Mouse (Mus musculus) forebrain, embryonic 16.5 days (tissue): ENCODE data around the gene Dusp16. TPM values are rescaled to one million over a fixed set of nuclear protein-coding genes. Genes with fewer than 3 reads are reported as not detected.
"Not testable (repeated sequence)": the region's sequence is repeated elsewhere in the genome, so short reads cannot be mapped to it uniquely, and the experiment has no call there.

ENCODE experiments used
- ATAC-seq: fragments of 200-750 bp; cut with Nextera tagmentation; 2 replicates; pipeline ENCODE4 v1.8.0; 2017; ENCODE audit warnings: mild to moderate bottlenecking, moderate library complexity
- H3K27ac ChIP-seq: fragments of 300-500 bp; sonication (generic); 2 replicates; pipeline ENCODE4 v1.5.1; 2014; ENCODE audit warnings: low read length, control low read depth
- H3K27me3 ChIP-seq: fragments of 300-500 bp; sonication (generic); replicated peaks from 2 replicates; pipeline ENCODE4 v1.6.1; 2014; ENCODE audit warnings: low read length; ENCODE audit not compliant: control insufficient read depth, insufficient read depth
- H3K36me3 ChIP-seq: fragments of 300-500 bp; sonication (generic); 2 replicates; pipeline ENCODE4 v1.6.1; 2014; ENCODE audit not compliant: control insufficient read depth, insufficient read depth
- H3K4me1 ChIP-seq: fragments of 300-500 bp; sonication (generic); replicated peaks from 2 replicates; pipeline ENCODE4 v1.6.1; 2014; ENCODE audit warnings: low read length; ENCODE audit not compliant: control insufficient read depth, insufficient read depth
- H3K4me2 ChIP-seq: fragments of 300-500 bp; sonication (generic); 2 replicates; pipeline ENCODE4 v1.6.1; 2014; ENCODE audit warnings: mild to moderate bottlenecking, low read length, control low read depth
- H3K4me3 ChIP-seq: fragments of 300-500 bp; sonication (generic); replicated peaks from 2 replicates; pipeline ENCODE4 v1.5.1; 2014; ENCODE audit warnings: mild to moderate bottlenecking, low read length, control low read depth
- H3K9ac ChIP-seq: fragments of 300-500 bp; sonication (generic); replicated peaks from 2 replicates; pipeline ENCODE4 v1.6.1; 2014; ENCODE audit warnings: low read depth, low read length, control low read depth
- H3K9me3 ChIP-seq: fragments of 300-500 bp; sonication (generic); 2 replicates; pipeline ENCODE4 v1.6.1; 2016; ENCODE audit warnings: low read length; ENCODE audit not compliant: control insufficient read depth
- WGBS: fragments of 180-500 bp; shearing (Covaris S2); extraction: QIAGEN DNeasy Blood & Tissue Kit; methylation state at CpG from one replicate; pipeline ENCODE4 v1.1.7; 2014; 5-methylcytosine and 5-hydroxymethylcytosine counted together
- polyA plus RNA-seq: library from polyadenylated mRNA; unstranded; fragments of >200 nt; fragmentation: Nextera tagmentation; extraction: Ambion mirVana; gene quantifications from 2 replicates; pipeline ENCODE4 v1.2.1, GENCODE M21; 2015

Gene Dusp16
- polyA plus RNA-seq, 1 experiment from 2014 or later = 7.0 TPM

DNA sequence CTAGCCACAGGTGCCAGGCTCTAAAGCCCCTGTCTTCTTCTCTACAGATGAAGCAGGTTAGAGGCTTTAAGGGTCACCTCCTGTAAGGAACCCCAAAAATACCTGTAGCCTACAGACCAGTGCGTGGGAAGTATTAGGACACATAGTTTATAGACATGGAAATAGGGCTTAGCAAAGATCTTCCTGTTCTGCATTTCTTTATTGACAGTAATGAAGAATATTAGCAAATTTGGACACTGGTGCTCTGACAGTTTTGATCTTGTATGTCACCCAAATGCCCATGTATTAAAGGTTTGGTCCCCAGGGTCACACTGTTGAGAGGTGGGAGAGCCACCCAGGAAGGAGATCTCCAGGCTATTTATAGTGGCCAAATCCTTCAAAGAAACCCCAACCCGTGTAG is 95.9 kb downstream of the Dusp16 start:
- H3K27ac ChIP-seq = no peak overlapping the region
- WGBS = 82% methylated on average over 2 of the region's 2 CpGs
- H3K27me3 ChIP-seq = no peaks in the 10 kb centered on the region
- H3K9me3 ChIP-seq = no peaks in the 10 kb centered on the region
- H3K36me3 ChIP-seq = no peaks in the 10 kb centered on the region
- no peak overlapping the region for H3K4me2 ChIP-seq
- H3K4me1 ChIP-seq = no peaks in the 10 kb centered on the region
- H3K9ac ChIP-seq = no peak overlapping the region
- no peak for ATAC-seq
- H3K4me3 ChIP-seq = no peak overlapping the region

DNA sequence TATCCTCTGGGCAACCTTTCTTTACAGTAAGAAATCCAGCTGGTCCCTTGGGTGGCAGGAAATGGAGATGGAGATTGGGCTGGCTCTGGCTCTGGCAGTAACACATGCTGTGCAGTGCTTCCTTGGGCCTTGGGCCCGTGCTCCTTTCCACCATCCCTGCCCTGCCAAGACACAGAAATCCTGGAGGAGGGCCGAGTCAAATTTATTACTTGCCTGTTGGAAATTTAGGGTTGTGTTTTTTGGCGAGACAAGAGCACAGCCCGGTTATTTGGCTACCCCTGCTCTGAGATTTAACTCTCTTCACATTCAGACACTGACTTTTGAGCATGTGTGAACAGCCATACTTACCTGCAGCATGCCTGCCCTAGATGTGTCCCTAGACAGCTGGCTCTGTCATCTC is 96.3 kb downstream of the Dusp16 start:
- no peak overlapping the region for H3K4me2 ChIP-seq
- no peak overlapping the region for H3K4me3 ChIP-seq
- no peak overlapping the region for H3K9ac ChIP-seq
- ATAC-seq = no peak
- H3K4me1 ChIP-seq = no peaks in the 10 kb centered on the region
- H3K9me3 ChIP-seq = no peaks in the 10 kb centered on the region
- H3K27ac ChIP-seq = no peak overlapping the region
- WGBS = 76% methylated on average over 4 of the region's 4 CpGs
- no peaks in the 10 kb centered on the region for H3K27me3 ChIP-seq
- H3K36me3 ChIP-seq = no peaks in the 10 kb centered on the region

DNA sequence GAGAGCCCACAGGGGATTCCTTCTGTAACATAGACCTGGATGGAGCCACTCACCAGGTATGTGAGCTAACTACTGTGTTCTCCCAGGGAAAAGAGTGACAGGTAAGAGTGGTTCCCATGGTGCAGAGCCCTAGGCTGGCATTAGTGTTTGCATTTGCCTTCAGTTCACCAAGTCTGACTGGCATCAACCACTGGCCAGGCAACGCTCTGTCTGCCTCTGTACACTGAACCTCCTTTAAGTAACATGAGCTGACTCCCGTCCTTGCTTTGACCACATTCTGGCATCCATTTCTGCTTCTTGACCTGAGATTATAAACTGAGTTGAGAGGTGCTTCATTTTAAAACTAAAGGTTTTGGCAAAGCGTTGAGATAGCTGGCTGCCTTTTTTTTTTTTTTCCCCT is 96.8 kb downstream of the Dusp16 start:
- Histone ChIP-seq H3K27ac (no peak overlapping the region), H3K36me3 (no peaks in the 10 kb centered on the region), H3K9ac (no peak overlapping the region), H3K4me1 (no peaks in the 10 kb centered on the region), H3K4me3 (no peak overlapping the region), H3K27me3 (no peaks in the 10 kb centered on the region), H3K4me2 (no peak overlapping the region), H3K9me3 (no peaks in the 10 kb centered on the region)
- no peak for ATAC-seq
- WGBS = 86% methylated on average over 3 of the region's 3 CpGs

DNA sequence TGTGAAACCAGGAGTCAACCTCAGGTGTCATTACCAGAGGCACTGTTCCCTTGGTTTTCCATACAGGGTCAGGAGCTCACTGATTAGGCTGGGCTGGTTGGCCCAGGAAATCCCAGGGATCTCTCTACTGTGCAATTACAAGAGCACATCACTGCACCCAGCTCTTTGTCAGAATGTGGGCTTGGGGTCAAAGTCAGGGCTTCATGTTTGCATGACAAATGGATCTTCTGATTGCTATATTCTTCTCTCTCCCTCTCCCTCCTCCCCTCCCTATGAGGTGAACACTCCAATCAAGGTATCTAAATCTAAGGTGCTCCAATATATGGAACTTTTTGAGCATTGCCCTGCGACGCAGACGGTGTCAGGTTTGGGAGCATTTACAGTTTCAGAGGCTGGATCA is 97.4 kb downstream of the Dusp16 start:
- ATAC-seq = no peak
- no peak overlapping the region for H3K27ac ChIP-seq
- no peak overlapping the region for H3K9ac ChIP-seq
- no peaks in the 10 kb centered on the region for H3K36me3 ChIP-seq
- H3K9me3 ChIP-seq = no peaks in the 10 kb centered on the region
- H3K4me3 ChIP-seq = no peak overlapping the region
- H3K4me1 ChIP-seq = no peaks in the 10 kb centered on the region
- 95% methylated on average over 3 of the region's 3 CpGs for WGBS
- no peaks in the 10 kb centered on the region for H3K27me3 ChIP-seq
- H3K4me2 ChIP-seq = no peak overlapping the region

DNA sequence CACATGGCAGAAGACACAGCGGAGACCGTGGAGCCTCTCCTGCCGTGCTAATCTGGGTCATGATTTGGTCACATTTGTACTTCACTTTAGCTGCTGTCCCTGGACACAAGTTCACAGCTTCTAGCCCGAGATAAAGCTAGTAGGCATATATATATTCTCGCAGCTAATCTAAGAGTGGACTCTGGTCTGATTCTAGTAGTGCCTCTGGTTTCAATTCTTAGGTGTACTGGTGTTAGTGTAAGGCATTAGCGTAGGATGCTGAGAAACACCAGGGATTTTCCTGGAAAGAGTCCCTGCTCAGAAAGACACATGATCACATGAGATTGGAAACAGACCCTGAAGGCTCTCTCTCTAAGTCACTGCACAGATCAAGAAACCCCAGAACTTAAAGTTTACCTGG is 97.9 kb downstream of the Dusp16 start:
- ATAC-seq = no peak
- Histone ChIP-seq H3K27ac (no peak overlapping the region), H3K4me3 (no peak overlapping the region), H3K9me3 (no peaks in the 10 kb centered on the region), H3K9ac (no peak overlapping the region), H3K27me3 (no peaks in the 10 kb centered on the region), H3K4me2 (no peak overlapping the region), H3K36me3 (no peaks in the 10 kb centered on the region), H3K4me1 (no peaks in the 10 kb centered on the region)
- 90% methylated on average over 6 of the region's 6 CpGs for WGBS

DNA sequence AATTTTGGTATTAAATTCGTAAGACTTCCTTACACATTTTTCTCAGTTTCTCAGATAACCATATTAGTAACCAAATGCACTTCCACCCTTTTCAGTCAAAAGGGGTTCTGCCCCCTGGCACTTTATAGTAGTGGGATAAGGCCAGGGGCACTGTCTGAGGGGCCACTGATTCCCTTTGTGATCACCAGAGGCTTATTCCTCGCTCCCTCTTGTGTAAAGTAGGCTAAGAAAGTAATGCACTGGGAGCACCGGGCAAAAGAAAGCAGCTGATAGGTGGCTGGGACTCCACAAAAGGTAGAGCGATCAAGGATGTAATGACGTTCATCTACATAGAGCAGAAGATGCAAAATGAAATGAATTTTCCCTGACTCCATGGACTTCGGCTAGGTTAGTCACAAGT is 106.9 kb downstream of the Dusp16 start:
- no peak for ATAC-seq
- Histone ChIP-seq H3K9me3 (no peaks in the 10 kb centered on the region), H3K36me3 (no peaks in the 10 kb centered on the region), H3K4me2 (no peak overlapping the region), H3K4me1 (no peaks in the 10 kb centered on the region), H3K27me3 (no peaks in the 10 kb centered on the region), H3K27ac (no peak overlapping the region), H3K9ac (no peak overlapping the region), H3K4me3 (no peak overlapping the region)
- WGBS = 82% methylated on average over 6 of the region's 6 CpGs

DNA sequence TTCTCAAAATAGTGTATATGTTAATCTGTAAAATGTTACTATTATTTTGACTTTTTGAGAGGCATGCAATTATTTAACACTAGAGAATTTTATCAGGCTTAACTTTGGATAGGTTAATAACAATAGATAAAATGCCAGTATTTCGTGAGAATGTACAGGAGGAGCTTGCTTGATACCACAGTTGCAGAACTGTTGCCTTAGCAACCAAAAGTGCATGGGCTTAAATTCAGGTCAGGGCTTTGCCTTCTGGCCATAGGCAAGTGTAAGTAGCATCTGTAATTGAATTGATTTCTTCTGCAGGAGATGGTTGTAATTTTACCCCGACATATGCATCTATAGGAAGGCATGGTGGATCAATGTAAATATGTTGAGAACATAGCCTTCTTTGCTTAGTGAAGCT is 107.4 kb downstream of the Dusp16 start:
- Histone ChIP-seq H3K27ac (no peak overlapping the region), H3K4me1 (no peaks in the 10 kb centered on the region), H3K4me2 (no peak overlapping the region), H3K36me3 (no peaks in the 10 kb centered on the region), H3K9ac (no peak overlapping the region), H3K27me3 (no peaks in the 10 kb centered on the region), H3K9me3 (no peaks in the 10 kb centered on the region), H3K4me3 (no peak overlapping the region)
- WGBS = 55% methylated on average over 2 of the region's 2 CpGs
- ATAC-seq = no peak

DNA sequence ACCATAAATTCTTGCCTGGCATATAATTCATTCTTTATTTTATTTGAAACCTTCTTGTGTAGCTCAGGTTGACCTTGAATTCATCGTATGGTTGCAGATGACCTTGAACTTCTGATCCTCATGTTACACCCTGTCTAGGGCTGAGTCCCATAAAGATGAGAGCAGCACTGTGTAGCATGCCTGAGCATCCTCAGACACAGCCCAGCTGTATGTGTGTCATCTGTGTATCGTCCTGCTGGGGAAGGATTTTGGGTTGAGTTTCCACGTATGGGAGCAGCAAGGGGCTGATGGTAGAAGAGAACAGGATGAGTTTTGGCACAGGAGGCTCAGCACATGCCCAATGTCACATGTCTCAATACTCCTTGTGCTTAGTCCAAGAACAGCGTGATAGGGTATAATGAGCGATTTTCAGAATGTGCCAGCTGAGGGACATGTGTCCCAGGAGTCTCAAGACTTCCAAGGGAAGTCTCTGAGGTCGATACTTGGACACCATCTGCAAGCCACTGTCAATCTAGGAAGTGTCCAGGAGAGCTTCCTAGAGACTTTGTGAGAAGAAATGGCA is 108.0 kb downstream of the Dusp16 start:
- 73% methylated on average over 6 of the region's 6 CpGs for WGBS
- peak; percentile 49; the same call in 1 of the 2 replicates for ATAC-seq
- no peaks in the 10 kb centered on the region for H3K9me3 ChIP-seq
- no peak overlapping the region for H3K9ac ChIP-seq
- H3K4me1 ChIP-seq = no peaks in the 10 kb centered on the region
- no peak overlapping the region for H3K27ac ChIP-seq
- H3K4me2 ChIP-seq = no peak overlapping the region
- H3K27me3 ChIP-seq = no peaks in the 10 kb centered on the region
- H3K4me3 ChIP-seq = no peak overlapping the region
- H3K36me3 ChIP-seq = no peaks in the 10 kb centered on the region

DNA sequence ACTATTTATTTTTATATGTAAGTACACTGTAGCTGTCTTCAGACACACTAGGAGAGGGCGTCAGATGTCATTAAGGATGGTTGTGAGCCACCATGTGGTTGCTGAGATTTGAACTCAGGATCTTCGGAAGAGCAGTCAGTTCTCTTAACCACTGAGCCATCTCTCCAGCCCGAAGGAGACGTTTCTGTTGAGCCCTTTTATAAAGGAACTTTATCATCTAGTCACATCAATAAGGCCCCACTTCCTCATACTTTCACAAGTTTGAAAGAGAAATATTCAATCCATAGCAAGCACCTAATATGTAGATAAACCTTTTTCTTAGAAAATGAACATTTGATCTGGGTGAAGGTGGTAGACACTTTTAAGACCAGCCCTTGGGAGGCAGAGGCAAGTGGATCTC is 113.1 kb downstream of the Dusp16 start:
- not testable (repeated sequence) for H3K36me3 ChIP-seq, H3K9ac ChIP-seq, H3K4me3 ChIP-seq, H3K27me3 ChIP-seq, H3K4me2 ChIP-seq, H3K4me1 ChIP-seq, H3K27ac ChIP-seq, H3K9me3 ChIP-seq, ATAC-seq
- WGBS = 91% methylated on average over 4 of the region's 4 CpGs

DNA sequence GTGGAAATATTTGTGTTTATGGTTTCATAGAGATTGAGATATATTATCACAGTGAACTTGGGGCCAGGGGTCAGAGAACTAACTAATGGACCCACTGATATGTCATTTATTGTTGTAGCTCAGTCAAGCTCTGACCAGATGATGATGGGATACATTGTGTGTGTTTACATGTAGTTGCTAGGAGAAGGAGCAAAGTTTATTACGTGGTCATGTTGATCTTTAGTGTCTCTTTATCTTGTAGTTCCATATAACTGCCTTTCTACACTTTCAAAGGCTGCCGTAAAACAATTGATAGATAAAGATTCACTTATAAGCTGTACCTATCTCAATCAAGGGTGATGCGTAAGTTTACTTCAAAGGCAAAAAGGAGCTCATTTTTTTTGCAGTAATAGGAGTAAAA is 114.4 kb downstream of the Dusp16 start:
- Histone ChIP-seq H3K36me3 (no peaks in the 10 kb centered on the region), H3K4me2 (no peak overlapping the region), H3K4me1 (no peaks in the 10 kb centered on the region), H3K9ac (no peak overlapping the region), H3K9me3 (no peaks in the 10 kb centered on the region), H3K27ac (no peak overlapping the region), H3K4me3 (no peak overlapping the region), H3K27me3 (no peaks in the 10 kb centered on the region)
- WGBS = 83% methylated on average over 3 of the region's 3 CpGs
- no peak for ATAC-seq
